Mouse (Mus musculus): ENCODE measurements around the gene Mid1. TPM values are rescaled to one million over a fixed set of nuclear protein-coding genes. Genes with fewer than 3 reads are reported as not detected.

The Mid1 gene
- polyA plus RNA-seq, 1 experiment from 2014 or later = 6.9 TPM

- H3K27ac ChIP-seq (ENCODE audit: low read length) = no peak overlapping the region
- H3K4me3 ChIP-seq (ENCODE audit: low read length) = no peak overlapping the region
- H3K4me2 ChIP-seq (replicated peaks; ENCODE audit: low read depth, low read length) = no peak overlapping the region
- no peaks in the 10 kb centered on the region for H3K4me1 ChIP-seq (ENCODE audit: insufficient read depth, low read length)
- no peak overlapping the region for H3K9ac ChIP-seq (replicated peaks; ENCODE audit: low read length)
- no peak for ATAC-seq (ENCODE audit: low FRiP score, low TSS enrichment)
- H3K36me3 ChIP-seq (ENCODE audit: insufficient read depth, low read length) = no peaks in the 10 kb centered on the region
- no peaks in the 10 kb centered on the region for H3K9me3 ChIP-seq (ENCODE audit: low read length)
- 67% methylated on average over 5 of the region's 5 CpGs for WGBS
- peaks cover 8% of the 10 kb centered on the region for H3K27me3 ChIP-seq (ENCODE audit: insufficient read depth, low read length)
These were observed 120.8 kb downstream of the Mid1 start for GRCm38 (mm10) chrX:169805791-169806190.

DNA sequence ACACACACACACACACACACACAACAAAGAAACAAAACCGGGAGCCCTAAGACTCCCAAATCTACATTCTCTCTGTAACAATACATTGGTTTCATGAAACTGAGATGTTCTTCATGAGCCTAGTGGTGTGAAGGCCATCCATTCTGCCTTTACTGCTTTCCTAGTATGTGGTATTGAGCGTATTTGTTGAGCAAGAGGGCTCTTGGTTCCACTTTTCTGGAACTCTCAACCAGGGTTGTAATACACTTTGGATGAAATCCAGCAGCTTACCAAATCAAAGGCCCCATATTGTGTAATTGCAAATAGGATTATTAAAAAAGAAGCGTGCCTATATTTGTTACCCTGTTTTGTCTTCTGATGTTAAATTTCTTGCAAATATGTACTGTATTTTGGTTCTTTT, 122.7 kb downstream of the Mid1 start:
- no peak for ATAC-seq (ENCODE audit: low FRiP score, low TSS enrichment)
- H3K9me3 ChIP-seq (ENCODE audit: low read length) = no peaks in the 10 kb centered on the region
- H3K9ac ChIP-seq (replicated peaks; ENCODE audit: low read length) = no peak overlapping the region
- no peak overlapping the region for H3K27ac ChIP-seq (ENCODE audit: low read length)
- no peak overlapping the region for H3K4me2 ChIP-seq (replicated peaks; ENCODE audit: low read depth, low read length)
- no peaks in the 10 kb centered on the region for H3K4me1 ChIP-seq (ENCODE audit: insufficient read depth, low read length)
- no peaks in the 10 kb centered on the region for H3K36me3 ChIP-seq (ENCODE audit: insufficient read depth, low read length)
- no peak overlapping the region for H3K4me3 ChIP-seq (ENCODE audit: low read length)
- peaks cover 8% of the 10 kb centered on the region for H3K27me3 ChIP-seq (ENCODE audit: insufficient read depth, low read length)
- WGBS = 89% methylated on average over 3 of the region's 3 CpGs

DNA sequence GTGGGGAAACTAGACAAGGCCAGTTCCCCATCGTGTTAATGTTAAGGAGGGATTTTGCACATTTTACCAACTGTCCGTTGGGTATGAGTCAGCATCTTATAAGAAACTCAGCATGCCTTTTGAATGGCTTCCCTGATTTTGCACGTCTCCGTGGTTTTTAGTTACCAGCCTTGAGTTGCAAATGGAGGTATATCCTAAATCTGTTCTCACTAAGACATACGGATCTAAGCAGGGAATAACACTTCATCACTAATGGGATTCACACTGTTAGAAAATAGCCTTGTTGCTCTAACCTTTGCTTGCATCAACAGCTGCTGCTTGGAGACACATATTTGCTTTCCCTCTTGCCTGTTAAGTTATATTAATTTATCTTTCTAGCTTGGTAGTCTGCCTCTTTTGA, 126.3 kb downstream of the Mid1 start:
- no peaks in the 10 kb centered on the region for H3K9me3 ChIP-seq (ENCODE audit: low read length)
- H3K9ac ChIP-seq (replicated peaks; ENCODE audit: low read length) = no peak overlapping the region
- H3K27ac ChIP-seq (ENCODE audit: low read length) = no peak overlapping the region
- H3K4me3 ChIP-seq (ENCODE audit: low read length) = no peak overlapping the region
- H3K4me2 ChIP-seq (replicated peaks; ENCODE audit: low read depth, low read length) = no peak overlapping the region
- H3K36me3 ChIP-seq (ENCODE audit: insufficient read depth, low read length) = no peaks in the 10 kb centered on the region
- no peak for ATAC-seq (ENCODE audit: low FRiP score, low TSS enrichment)
- WGBS = 67% methylated on average over 5 of the region's 5 CpGs
- H3K4me1 ChIP-seq (ENCODE audit: insufficient read depth, low read length) = no peaks in the 10 kb centered on the region
- H3K27me3 ChIP-seq (ENCODE audit: insufficient read depth, low read length) = peaks cover 13% of the 10 kb centered on the region; the same call in 1 of the 2 replicates

- H3K9ac ChIP-seq (replicated peaks; ENCODE audit: low read length) = no peak overlapping the region
- no peak overlapping the region for H3K27ac ChIP-seq (ENCODE audit: low read length)
- ATAC-seq (ENCODE audit: low FRiP score, low TSS enrichment) = no peak
- no peaks in the 10 kb centered on the region for H3K4me1 ChIP-seq (ENCODE audit: insufficient read depth, low read length)
- H3K36me3 ChIP-seq (ENCODE audit: insufficient read depth, low read length) = no peaks in the 10 kb centered on the region
- H3K4me3 ChIP-seq (ENCODE audit: low read length) = no peak overlapping the region
- no peak overlapping the region for H3K4me2 ChIP-seq (replicated peaks; ENCODE audit: low read depth, low read length)
- H3K9me3 ChIP-seq (ENCODE audit: low read length) = no peaks in the 10 kb centered on the region
- WGBS = 75% methylated on average over 2 of the region's 2 CpGs
- H3K27me3 ChIP-seq (ENCODE audit: insufficient read depth, low read length) = peaks cover 13% of the 10 kb centered on the region; the same call in 1 of the 2 replicates
These were observed 126.8 kb downstream of the Mid1 start for GRCm38 (mm10) chrX:169811783-169812182.

- H3K36me3 ChIP-seq (ENCODE audit: insufficient read depth, low read length) = no peaks in the 10 kb centered on the region
- no peaks in the 10 kb centered on the region for H3K4me1 ChIP-seq (ENCODE audit: insufficient read depth, low read length)
- H3K27me3 ChIP-seq (ENCODE audit: insufficient read depth, low read length) = peaks cover 13% of the 10 kb centered on the region; the same call in 1 of the 2 replicates
- WGBS = 70% methylated on average over 1 of the region's 1 CpGs
- no peak for ATAC-seq (ENCODE audit: low FRiP score, low TSS enrichment)
- H3K9ac ChIP-seq (replicated peaks; ENCODE audit: low read length) = no peak overlapping the region
- no peak overlapping the region for H3K4me3 ChIP-seq (ENCODE audit: low read length)
- no peaks in the 10 kb centered on the region for H3K9me3 ChIP-seq (ENCODE audit: low read length)
- H3K4me2 ChIP-seq (replicated peaks; ENCODE audit: low read depth, low read length) = no peak overlapping the region
- H3K27ac ChIP-seq (ENCODE audit: low read length) = no peak overlapping the region
These were observed 128.7 kb downstream of the Mid1 start for GRCm38 (mm10) chrX:169813673-169814072.

DNA sequence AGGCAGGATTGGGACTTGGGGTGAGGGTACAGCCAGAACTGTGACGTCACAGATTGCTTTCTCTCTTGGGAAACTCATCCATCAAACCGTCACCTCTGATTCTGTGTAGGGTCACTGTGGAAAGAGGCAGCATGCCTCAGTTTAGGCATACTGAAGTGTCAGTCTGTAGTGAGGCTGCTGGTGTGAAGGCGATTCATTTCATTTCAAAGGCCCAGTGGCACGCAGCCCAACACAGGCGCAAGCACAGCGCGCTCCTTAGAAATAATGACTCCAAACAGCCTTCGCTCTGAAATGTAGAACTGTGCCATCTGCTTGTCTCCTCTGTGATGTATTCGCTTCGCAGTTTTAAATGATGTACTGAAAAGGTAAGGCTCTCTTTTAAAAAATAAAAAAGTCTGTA, 141.9 kb downstream of the Mid1 start:
- WGBS = 71% methylated on average over 10 of the region's 10 CpGs
- no peak for ATAC-seq (ENCODE audit: low FRiP score, low TSS enrichment)
- H3K27me3 ChIP-seq (ENCODE audit: insufficient read depth, low read length) = peaks cover 11% of the 10 kb centered on the region; the same call in 1 of the 2 replicates
- H3K9me3 ChIP-seq (ENCODE audit: low read length) = no peaks in the 10 kb centered on the region
- H3K27ac ChIP-seq (ENCODE audit: low read length) = no peak overlapping the region
- H3K36me3 ChIP-seq (ENCODE audit: insufficient read depth, low read length) = no peaks in the 10 kb centered on the region
- no peak overlapping the region for H3K4me3 ChIP-seq (ENCODE audit: low read length)
- H3K4me1 ChIP-seq (ENCODE audit: insufficient read depth, low read length) = no peaks in the 10 kb centered on the region
- H3K9ac ChIP-seq (replicated peaks; ENCODE audit: low read length) = no peak overlapping the region
- H3K4me2 ChIP-seq (replicated peaks; ENCODE audit: low read depth, low read length) = no peak overlapping the region

DNA sequence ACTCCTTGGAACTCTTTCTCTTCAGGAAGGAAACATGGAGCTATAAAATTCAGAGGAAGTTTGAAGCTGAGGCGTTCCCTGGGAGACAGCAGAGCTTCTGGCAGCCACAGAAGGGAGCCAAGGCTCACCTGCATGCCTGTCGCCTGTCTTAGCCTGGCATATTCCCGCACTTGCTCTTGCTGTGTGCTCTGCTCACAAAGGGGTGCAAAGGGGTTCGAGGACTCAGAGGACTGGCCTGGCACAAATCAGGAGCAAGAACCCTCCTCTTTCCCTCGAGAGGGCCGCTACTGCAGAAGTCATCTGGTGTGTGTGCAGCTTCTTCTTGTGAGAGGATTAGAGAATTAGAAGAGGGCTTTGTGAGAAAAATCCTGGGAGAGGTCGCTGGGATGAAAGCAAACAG, 142.7 kb downstream of the Mid1 start:
- ATAC-seq (ENCODE audit: low FRiP score, low TSS enrichment) = no peak
- Histone ChIP-seq H3K4me3 (ENCODE audit: low read length) (no peak overlapping the region), H3K27me3 (ENCODE audit: insufficient read depth, low read length) (peaks cover 11% of the 10 kb centered on the region; the same call in 1 of the 2 replicates), H3K36me3 (ENCODE audit: insufficient read depth, low read length) (no peaks in the 10 kb centered on the region), H3K9me3 (ENCODE audit: low read length) (no peaks in the 10 kb centered on the region), H3K27ac (ENCODE audit: low read length) (no peak overlapping the region), H3K9ac (replicated peaks; ENCODE audit: low read length) (no peak overlapping the region), H3K4me2 (replicated peaks; ENCODE audit: low read depth, low read length) (0 out of 2 replicates have a peak overlapping the region, but pooled peaks have one; percentile 12), H3K4me1 (ENCODE audit: insufficient read depth, low read length) (no peaks in the 10 kb centered on the region)
- WGBS = 39% methylated on average over 7 of the region's 7 CpGs

GRCm38 (mm10) chrX:169828136-169828535, 143.1 kb downstream of the Mid1 start:
- Histone ChIP-seq H3K4me2 (replicated peaks; ENCODE audit: low read depth, low read length) (0 out of 2 replicates have a peak overlapping the region, but pooled peaks have one; percentile 12), H3K4me3 (ENCODE audit: low read length) (no peak overlapping the region), H3K9ac (replicated peaks; ENCODE audit: low read length) (no peak overlapping the region), H3K27ac (ENCODE audit: low read length) (no peak overlapping the region), H3K27me3 (ENCODE audit: insufficient read depth, low read length) (peaks cover 11% of the 10 kb centered on the region; the same call in 1 of the 2 replicates), H3K4me1 (ENCODE audit: insufficient read depth, low read length) (no peaks in the 10 kb centered on the region), H3K9me3 (ENCODE audit: low read length) (no peaks in the 10 kb centered on the region), H3K36me3 (ENCODE audit: insufficient read depth, low read length) (no peaks in the 10 kb centered on the region)
- ATAC-seq (ENCODE audit: low FRiP score, low TSS enrichment) = no peak
- WGBS = 40% methylated on average over 5 of the region's 5 CpGs

DNA sequence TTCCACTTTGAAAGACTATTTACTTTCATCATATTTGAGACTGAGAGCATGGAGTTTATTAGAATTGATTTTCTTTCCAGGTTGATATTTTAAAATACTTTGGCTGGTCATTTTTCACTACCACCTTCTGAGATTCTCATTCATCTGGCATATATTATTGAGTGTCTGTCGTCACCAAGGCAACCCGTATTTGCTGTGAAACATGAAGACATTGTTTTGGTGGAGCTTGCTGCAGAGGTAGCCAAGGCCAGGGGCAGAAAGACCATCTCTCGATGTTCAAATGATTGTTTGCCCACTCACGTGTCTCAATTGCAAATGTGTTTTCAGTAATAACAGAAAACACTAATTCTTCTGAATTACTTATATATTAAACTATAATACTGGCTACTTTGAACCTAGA, 145.1 kb downstream of the Mid1 start:
- no peak overlapping the region for H3K4me3 ChIP-seq (ENCODE audit: low read length)
- no peaks in the 10 kb centered on the region for H3K9me3 ChIP-seq (ENCODE audit: low read length)
- no peaks in the 10 kb centered on the region for H3K36me3 ChIP-seq (ENCODE audit: insufficient read depth, low read length)
- peaks cover 11% of the 10 kb centered on the region; the same call in 1 of the 2 replicates for H3K27me3 ChIP-seq (ENCODE audit: insufficient read depth, low read length)
- no peak overlapping the region for H3K9ac ChIP-seq (replicated peaks; ENCODE audit: low read length)
- H3K4me1 ChIP-seq (ENCODE audit: insufficient read depth, low read length) = no peaks in the 10 kb centered on the region
- 65% methylated on average over 4 of the region's 4 CpGs for WGBS
- ATAC-seq (ENCODE audit: low FRiP score, low TSS enrichment) = no peak
- no peak overlapping the region for H3K27ac ChIP-seq (ENCODE audit: low read length)
- no peak overlapping the region for H3K4me2 ChIP-seq (replicated peaks; ENCODE audit: low read depth, low read length)

- 67% methylated on average over 5 of the region's 5 CpGs for WGBS
- Histone ChIP-seq H3K27me3 (ENCODE audit: insufficient read depth, low read length) (peaks cover 6% of the 10 kb centered on the region; the same call in 1 of the 2 replicates), H3K9me3 (ENCODE audit: low read length) (no peaks in the 10 kb centered on the region), H3K9ac (replicated peaks; ENCODE audit: low read length) (no peak overlapping the region), H3K4me2 (replicated peaks; ENCODE audit: low read depth, low read length) (no peak overlapping the region), H3K4me3 (ENCODE audit: low read length) (no peak overlapping the region), H3K36me3 (ENCODE audit: insufficient read depth, low read length) (no peaks in the 10 kb centered on the region), H3K4me1 (ENCODE audit: insufficient read depth, low read length) (no peaks in the 10 kb centered on the region), H3K27ac (ENCODE audit: low read length) (no peak overlapping the region)
- no peak for ATAC-seq (ENCODE audit: low FRiP score, low TSS enrichment)
These were observed 153.1 kb downstream of the Mid1 start for GRCm38 (mm10) chrX:169837947-169838649.

Data from kidney, embryonic 16.5 days (tissue).